Mouse (Mus musculus): ENCODE data around the gene Ehmt2.
A peak's percentile ranks its signal among the peaks of the same experiment; 100 is the strongest.
"Not testable (repeated sequence)": the region's sequence is repeated elsewhere in the genome, so short reads cannot be mapped to it uniquely, and the experiment has no call there.

DNA sequence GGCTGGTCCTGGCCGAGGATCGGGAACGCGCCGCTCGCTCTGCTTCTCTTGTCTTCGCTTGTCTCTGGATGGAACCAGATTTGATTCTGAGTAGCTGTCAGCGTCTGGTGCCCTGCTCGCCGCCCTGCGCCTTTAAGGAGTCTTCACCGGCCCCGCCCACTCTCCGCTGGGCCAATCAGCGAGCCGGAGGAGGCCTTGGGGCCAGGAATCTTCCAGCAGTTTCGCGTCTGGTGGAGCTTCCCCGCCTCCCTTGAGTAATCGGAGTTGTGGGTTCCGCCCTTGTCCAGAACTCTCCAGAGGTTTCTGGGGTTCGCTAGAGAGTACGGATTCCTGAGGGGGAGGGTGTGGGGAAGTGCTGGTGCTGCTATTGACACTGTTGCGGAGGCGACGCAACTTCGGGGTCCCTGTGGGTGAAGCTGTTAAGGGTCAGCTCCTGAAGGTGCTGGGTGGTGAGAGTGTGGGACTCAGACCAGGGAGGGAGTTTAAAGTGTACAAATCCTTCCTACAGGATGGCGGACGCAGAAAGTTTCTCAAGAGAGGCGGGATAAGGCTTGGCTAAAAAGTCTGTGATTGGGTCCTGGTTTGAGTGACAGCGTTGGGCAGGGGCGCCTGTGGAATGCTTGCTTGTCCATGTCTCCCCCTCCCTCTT, 61.0 kb downstream of the Ehmt2 start, which contains the start of gene Hspa1b:
- 0 out of 2 replicates have a peak, but pooled peaks have one; percentile 22 for TF ChIP-seq CTCF (IDR thresholded peaks at IDR 0.05; ENCODE audit: borderline replicate concordance, control insufficient read depth, extremely low read depth, insufficient read depth, low read length, poor library complexity)
- TF ChIP-seq POLR2A (IDR thresholded peaks at IDR 0.05; ENCODE audit: control insufficient read depth, extremely low read depth, insufficient read depth, low read length, poor library complexity) = not testable (repeated sequence)
